Mouse (Mus musculus) stomach, embryonic 14.5 days (tissue): Measurements from ENCODE around the gene Fbxo33. TPM values are rescaled to one million over a fixed set of nuclear protein-coding genes. Genes with fewer than 3 reads are reported as not detected.

Experiments used
- microRNA-seq: library from miRNA; unstranded; fragments of <30 nt; microRNA quantifications from one replicate; pipeline ENCODE4, GENCODE M21; 2016
- polyA plus RNA-seq: library from polyadenylated mRNA; unstranded; fragments of >200 nt; fragmentation: Nextera tagmentation; extraction: Ambion mirVana; gene quantifications from 2 replicates; pipeline ENCODE4 v1.2.1, GENCODE M21; 2014

The Fbxo33 gene
- polyA plus RNA-seq, 1 experiment from 2014 or later, result 7.4 TPM

Small RNA genes lying within 50 kb of the gene (microRNA-seq; reads per million reads assigned to microRNA genes)
- gene Gm27284, result not detected

Other genes with a start within 250 kb of the Fbxo33 start
- gene Sec23a, start 207.7 kb downstream of the Fbxo33 start, polyA plus RNA-seq, result 80.6 and 88.4 TPM in 2 replicates
- gene Gemin2, start 206.3 kb downstream of the Fbxo33 start, polyA plus RNA-seq, result 23.8 and 29.8 TPM in 2 replicates
- 61.0 and 67.1 TPM in 2 replicates for gene Trappc6b, start 158.3 kb downstream of the Fbxo33 start, polyA plus RNA-seq
- 91.3 and 106 TPM in 2 replicates for gene Pnn, start 152.8 kb downstream of the Fbxo33 start, polyA plus RNA-seq
- 65.1 and 73.7 TPM in 2 replicates for gene Mia2, start 123.9 kb downstream of the Fbxo33 start, polyA plus RNA-seq